Mouse (Mus musculus) A20 (cell line): Measurements from ENCODE around the gene Spryd4.
"Not testable (repeated sequence)": the region's sequence is repeated elsewhere in the genome, so short reads cannot be mapped to it uniquely, and the experiment has no call there.

Experiments
- DNase-seq: peaks from one replicate; pipeline ENCODE4 v3.0.0-alpha.2; 2011; ENCODE audit warnings: low read depth, low spot score

Gene Spryd4

DNA sequence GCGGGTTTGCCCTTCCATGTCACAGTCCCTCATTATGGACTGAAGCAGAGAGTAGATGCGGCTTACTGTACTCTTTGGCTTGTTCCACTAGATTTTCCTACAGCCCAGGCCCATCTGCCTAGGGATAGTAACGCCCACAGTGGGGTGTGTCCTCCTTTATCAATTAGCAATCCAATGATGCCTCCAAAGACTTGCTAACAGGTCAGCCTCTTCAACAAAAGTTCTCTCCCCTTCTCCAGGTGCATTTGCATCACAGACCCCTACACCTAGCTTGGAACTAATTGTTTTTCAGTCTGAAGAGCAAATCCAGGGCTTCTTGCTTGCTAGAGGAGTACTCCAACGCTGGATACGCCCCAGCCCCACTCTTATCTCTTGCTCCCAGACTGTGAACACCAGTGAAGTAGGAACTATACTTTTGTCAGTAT is 24.4 kb downstream of the Spryd4 start:
- no peak for DNase-seq

DNA sequence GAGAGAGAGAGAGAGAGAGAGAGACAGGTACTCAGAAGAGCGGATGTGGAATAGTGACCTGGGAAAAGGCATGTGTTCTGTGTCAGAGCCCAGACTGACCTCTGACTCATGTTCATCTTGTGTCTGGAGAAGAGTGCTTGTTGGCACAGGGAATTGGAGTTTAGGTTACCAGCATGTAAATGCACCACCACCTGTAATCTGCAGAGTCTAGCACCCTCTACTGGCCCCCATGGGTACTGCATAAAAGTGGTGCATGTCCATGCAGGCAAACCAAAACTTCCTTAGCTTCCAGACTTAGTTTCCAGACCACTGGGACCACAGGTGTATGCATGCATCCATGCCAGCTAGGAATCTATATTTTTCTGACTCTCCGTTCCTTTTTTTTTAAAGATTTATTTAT is 25.6 kb downstream of the Spryd4 start:
- DNase-seq = peak; percentile 87

DNA sequence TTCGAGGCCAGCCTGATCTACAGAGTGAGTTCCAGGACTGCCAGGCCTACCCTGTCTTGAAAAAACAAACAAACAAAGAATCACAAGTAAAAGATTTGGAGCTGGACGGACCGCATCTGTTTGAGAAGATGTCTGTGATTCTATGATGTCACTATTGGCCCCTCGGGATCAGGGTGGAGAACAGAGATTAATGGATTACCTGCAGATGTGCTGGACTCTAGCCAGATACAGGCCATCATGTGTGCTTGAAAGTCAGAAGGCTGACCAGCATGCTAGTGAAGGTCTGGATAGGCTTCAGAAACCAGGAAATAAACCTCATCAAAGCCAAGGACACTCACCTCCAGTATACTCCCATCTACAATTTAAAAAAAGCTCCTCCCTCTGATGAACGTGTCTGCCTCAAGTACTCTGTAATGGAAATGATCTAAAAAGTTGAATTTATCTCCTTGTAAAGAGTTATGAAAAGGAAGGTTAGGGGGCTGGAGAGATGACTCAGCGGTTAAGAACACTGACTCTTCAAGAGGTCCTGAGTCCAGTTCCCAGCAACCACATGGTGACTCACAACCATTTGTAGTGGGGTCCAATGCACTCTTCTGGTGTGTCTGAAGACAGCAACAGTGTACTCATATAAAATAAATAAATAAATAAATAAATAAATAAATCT is 26.2 kb downstream of the Spryd4 start:
- no peak for DNase-seq

DNA sequence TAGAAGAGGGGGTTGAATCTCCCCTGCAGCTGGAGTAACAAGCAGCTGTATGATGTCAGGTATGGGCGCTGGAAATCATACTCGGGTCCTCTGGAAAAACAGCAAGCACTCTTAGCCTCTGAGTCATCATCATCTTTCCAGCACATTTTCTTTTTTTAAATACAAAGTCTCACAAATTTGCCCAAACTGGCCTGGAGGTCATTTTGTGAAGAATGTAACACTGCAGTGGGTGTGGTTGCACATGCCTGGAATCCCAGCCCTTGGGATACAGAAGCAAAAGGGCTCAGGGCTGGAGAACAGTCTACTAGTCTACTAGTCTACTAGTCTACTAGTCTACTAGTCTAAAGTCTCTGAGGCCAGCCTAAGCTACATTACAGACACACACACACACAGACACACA is 27.3 kb downstream of the Spryd4 start:
- no peak for DNase-seq

DNA sequence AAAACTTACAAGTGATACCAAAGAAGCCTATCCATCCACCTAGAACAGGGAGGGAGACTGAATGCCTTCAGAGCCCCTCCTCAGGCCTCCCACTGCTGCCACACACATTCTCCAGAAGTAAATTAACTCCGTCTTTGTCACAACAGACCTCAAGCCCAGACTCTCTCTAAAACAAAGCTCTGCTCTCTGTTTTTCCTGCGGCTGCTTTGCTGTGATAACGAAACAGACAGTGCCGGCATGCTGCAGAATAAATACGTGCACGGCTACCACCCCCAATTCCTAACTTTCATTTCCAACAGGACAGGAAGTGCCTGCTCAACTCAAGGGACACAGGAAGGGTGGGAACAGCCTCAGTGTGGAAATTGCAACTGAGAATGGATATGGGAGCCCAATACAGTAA is 31.6 kb downstream of the Spryd4 start, which contains the start of gene Rbms2:
Gene Rbms2, minus strand, starts transcription at position 309 of the 400 bp plus-strand sequence.
- DNase-seq = no peak

DNA sequence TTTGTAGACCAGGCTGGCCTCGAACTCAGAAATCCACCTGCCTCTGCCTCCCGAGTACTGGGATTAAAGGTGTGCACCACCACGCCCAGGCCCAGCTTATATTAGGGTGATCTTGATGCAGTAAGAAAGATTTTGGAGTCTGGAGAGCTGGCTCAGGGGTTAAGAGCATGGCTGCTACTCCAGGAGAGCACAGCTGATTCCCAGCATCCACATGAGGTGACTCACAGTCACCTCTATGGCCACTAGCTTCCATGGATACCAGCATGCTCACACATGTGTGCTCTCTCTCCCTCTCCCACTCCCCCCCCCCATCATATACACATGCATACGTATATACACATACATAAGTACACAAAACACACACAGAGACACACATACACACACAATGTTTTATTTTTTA is 34.3 kb downstream of the Spryd4 start:
- peak; percentile 29 for DNase-seq

DNA sequence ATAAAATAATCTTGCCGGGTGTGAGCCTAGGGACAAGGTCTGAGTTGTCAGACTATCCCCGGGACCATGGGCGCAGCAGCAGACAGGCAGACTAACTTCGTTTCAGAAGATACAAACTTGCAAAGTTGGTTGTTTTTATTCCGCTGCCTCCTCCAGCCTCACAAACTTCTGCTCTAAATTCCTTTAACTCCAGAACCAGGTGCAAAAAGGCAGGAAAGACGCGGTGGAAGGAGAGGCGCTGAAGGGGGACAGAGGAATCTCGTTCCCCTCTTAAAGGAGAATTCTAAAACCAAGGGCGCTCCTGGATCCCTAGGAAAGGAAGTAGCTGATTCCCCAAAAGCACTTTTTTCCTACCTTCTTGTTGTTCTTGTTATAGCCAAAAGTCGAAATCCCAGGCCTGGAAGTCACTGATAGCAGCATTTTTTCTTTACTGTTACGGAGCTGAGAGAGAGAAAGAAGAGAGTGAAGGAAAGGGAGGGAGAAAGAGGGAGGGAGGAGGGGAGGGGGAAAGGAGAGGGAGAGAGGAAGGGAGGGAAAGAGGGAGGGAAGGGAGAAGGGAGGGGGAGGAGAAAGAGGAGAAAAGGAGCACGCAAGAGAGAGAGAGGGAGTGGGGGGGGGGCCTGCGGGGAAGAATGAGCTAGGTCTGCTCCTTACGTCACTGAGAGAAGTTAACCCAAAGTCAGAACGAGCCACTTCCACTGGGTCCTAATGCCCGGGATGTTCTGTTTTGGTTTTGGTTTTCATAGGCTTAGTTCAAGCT is 35.4 kb downstream of the Spryd4 start:
- peak; percentile 86 for DNase-seq

DNA sequence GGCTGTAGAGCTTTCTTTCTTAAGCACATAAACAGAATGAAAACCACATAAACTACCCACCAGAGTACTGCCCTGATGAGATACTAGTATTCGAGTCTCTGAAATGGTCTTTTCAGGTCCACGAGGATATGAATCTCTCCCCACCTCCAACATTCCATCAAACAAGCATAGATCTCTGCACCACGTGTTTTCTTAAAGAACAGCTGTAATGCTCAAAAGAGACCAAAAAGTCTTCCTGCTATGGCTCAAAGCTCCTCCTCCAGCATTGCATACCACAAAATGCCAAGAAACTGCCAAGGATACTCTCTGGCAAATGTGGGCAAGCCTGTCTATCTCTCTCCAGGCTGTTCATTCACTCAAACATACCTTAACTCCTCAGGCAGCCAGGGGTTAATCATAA is 36.3 kb downstream of the Spryd4 start:
- peak; percentile 29 for DNase-seq

DNA sequence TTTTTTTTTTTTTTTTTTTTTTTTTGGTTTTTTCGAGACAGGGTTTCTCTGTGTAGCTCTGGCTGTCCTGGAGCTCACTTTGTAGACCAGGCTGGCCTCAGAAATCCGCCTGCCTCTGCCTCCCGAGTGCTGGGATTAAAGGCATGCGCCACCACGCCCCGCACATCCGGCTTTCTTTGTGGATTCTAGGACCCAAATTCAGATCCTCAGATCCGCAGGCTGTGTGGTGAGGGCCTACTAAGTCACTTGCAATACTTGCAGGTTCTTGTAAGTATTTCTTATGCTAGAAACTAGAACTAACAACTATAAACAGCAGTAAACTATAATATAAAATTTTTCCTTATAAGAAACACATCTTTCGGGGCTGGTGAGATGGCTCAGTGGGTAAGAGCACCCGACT is 40.3 kb downstream of the Spryd4 start:
- DNase-seq = not testable (repeated sequence)

DNA sequence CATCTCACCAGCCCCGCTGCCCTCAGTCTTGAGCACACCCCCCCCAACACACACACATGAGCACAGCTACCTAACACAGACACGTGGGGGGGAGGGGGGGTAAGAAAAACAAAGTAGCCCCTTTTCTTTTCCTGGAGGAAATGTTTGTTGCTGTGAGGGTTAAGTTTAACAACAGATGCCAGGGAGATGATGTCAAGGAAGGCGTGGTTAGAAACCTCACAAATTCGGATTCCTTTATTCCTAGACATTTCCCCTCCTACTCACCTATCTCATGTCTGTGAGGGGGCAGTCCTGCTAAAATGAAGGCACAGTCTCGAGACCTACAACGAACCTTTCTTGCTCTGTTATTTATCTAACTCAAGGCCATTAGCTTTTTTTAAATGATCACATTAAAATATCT is 44.5 kb downstream of the Spryd4 start:
- DNase-seq = no peak

DNA sequence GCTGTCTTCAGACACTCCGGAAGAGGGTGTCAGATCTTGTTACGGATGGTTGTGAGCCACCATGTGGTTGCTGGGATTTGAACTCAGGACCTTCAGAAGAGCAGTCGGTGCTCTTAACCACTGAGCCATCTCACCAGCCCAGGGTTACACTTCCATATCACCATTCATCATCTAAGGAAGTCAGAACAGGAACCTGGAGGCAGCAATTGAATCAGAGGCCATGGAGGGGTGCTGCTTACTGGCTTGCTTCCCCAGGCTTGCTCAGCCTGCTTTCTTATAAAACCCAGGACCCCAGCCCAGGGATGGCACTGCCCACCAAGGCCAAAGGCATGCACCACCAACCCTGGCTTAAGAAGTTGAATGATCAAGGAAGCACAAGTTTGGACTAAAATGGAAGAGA is 45.9 kb downstream of the Spryd4 start:
- not testable (repeated sequence) for DNase-seq
